Mouse (Mus musculus): ENCODE results near the gene Zbed4. TPM values are rescaled to one million over a fixed set of nuclear protein-coding genes. Genes with fewer than 3 reads are reported as not detected.

The Zbed4 gene
- total RNA-seq, 2 experiments from 2014 or later = 7.2 to 9.4 TPM

Other genes with a start within 250 kb of the Zbed4 start
- not detected for gene Zdhhc25, start 151.4 kb upstream of the Zbed4 start, total RNA-seq (2021)
- 10 to 100 TPM; 26.5 to 33.4 TPM for gene Brd1, start 17.4 kb upstream of the Zbed4 start, total RNA-seq (2021)
- 1 to 10 TPM; 5.7 to 6.5 TPM for gene Alg12, start 67.7 kb downstream of the Zbed4 start, total RNA-seq (2021)
- 10 to 100 TPM in 1 of 2 experiments, 1 to 10 TPM in 1; 9.4 to 13.6 TPM for gene Creld2, start 68.0 kb downstream of the Zbed4 start, total RNA-seq (2021)
- gene Pim3, start 110.5 kb downstream of the Zbed4 start, total RNA-seq (2021) = 10 to 100 TPM; 14.8 to 19.4 TPM
- not detected for gene Ttll8, start 202.8 kb downstream of the Zbed4 start, total RNA-seq (2021)
- under 1 TPM; 0.07 to 0.20 TPM for gene Mlc1, start 227.3 kb downstream of the Zbed4 start, total RNA-seq (2021)
- gene Mov10l1, start 231.2 kb downstream of the Zbed4 start, total RNA-seq (2021) = not detected